Mouse (Mus musculus) liver, embryonic 14.5 days (tissue): ENCODE data around the gene Ngb.

ENCODE experiments used
- CTCF ChIP-seq: IDR thresholded peaks from 2 replicates; pipeline ENCODE4 v1.5.1; 2016; ENCODE audit warnings: antibody characterized with exemption, low read depth, control low read depth
- EP300 ChIP-seq: IDR thresholded peaks from 2 replicates; pipeline ENCODE4 v1.6.1; 2016; ENCODE audit warnings: antibody characterized with exemption, low read depth

DNA sequence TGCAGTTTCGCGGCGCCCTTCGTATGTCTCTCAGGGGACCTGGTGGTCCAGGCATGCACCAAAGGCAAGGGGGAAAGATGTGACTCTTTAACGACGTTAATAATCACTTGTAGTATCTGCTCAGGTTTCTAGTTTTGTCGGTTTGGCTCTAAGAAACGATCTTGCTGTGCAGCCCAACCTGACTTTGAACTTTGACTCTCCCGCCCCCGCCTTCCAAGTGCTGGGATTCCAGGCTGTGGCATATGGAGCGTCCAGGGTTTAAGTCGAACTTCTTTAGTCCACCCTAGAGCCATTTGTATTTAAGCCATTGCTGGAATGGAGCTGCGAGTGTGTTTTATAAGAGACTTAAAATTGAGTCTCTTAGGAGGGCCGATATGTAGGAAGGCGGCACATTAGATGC is 45.8 kb upstream of the Ngb start:
- TF ChIP-seq CTCF: no peak
- no peak for TF ChIP-seq EP300
